Mouse (Mus musculus) embryo, embryonic 11.5 days (tissue): Measurements from ENCODE around the gene Glis2.
A peak's percentile ranks its signal among the peaks of the same experiment; 100 is the strongest.

Source experiments
- DNase-seq: peaks from one replicate; pipeline ENCODE4 v3.0.0-alpha.2; 2012; ENCODE audit warnings: low read depth, low spot score

The Glis2 gene

GRCm38 (mm10) chr16:4640267-4641005 lies 45.9 kb downstream of the Glis2 start:
- no peak for DNase-seq

GRCm38 (mm10) chr16:4641119-4641838 lies 46.8 kb downstream of the Glis2 start:
- no peak for DNase-seq

GRCm38 (mm10) chr16:4642190-4642589 lies 47.7 kb downstream of the Glis2 start:
- DNase-seq: peak; percentile 45

GRCm38 (mm10) chr16:4642937-4643336 lies 48.4 kb downstream of the Glis2 start:
- no peak for DNase-seq

- no peak for DNase-seq
Measured at GRCm38 (mm10) chr16:4643670-4644419, 49.3 kb downstream of the Glis2 start.

- DNase-seq: no peak
Measured at GRCm38 (mm10) chr16:4645867-4646266, 51.4 kb downstream of the Glis2 start.

- DNase-seq: no peak
Measured at GRCm38 (mm10) chr16:4646831-4647230, 52.3 kb downstream of the Glis2 start.

- DNase-seq: no peak
Measured at GRCm38 (mm10) chr16:4647651-4648141, 53.2 kb downstream of the Glis2 start.

- DNase-seq: no peak
Measured at GRCm38 (mm10) chr16:4648416-4649023, 54.0 kb downstream of the Glis2 start.

GRCm38 (mm10) chr16:4649211-4649610 lies 54.7 kb downstream of the Glis2 start:
- no peak for DNase-seq

GRCm38 (mm10) chr16:4649692-4650091 lies 55.2 kb downstream of the Glis2 start:
- DNase-seq: no peak

GRCm38 (mm10) chr16:4650161-4650560 lies 55.6 kb downstream of the Glis2 start:
- no peak for DNase-seq

GRCm38 (mm10) chr16:4651081-4651480 lies 56.6 kb downstream of the Glis2 start:
- DNase-seq: no peak

GRCm38 (mm10) chr16:4651624-4652023 lies 57.1 kb downstream of the Glis2 start:
- peak; percentile 45 for DNase-seq

- no peak for DNase-seq
Measured at GRCm38 (mm10) chr16:4652707-4653416, 58.3 kb downstream of the Glis2 start.

GRCm38 (mm10) chr16:4654706-4655105 lies 60.2 kb downstream of the Glis2 start:
- DNase-seq: no peak

- DNase-seq: no peak
Measured at GRCm38 (mm10) chr16:4655251-4655734, 60.8 kb downstream of the Glis2 start.

GRCm38 (mm10) chr16:4655764-4656570 lies 61.5 kb downstream of the Glis2 start:
- no peak for DNase-seq

GRCm38 (mm10) chr16:4656571-4657081 lies 62.1 kb downstream of the Glis2 start:
- DNase-seq: no peak

- peak; percentile 74 for DNase-seq
Measured at GRCm38 (mm10) chr16:4658781-4659245, 64.3 kb downstream of the Glis2 start.
